Mouse (Mus musculus) splenic B cell, adult 2 months (primary cell): ENCODE results near the gene Kera.

Experiments
- DNase-seq: peaks from one replicate; pipeline ENCODE4 v3.0.0-alpha.2; 2011; ENCODE audit warnings: low read depth, low spot score
- H3K27me3 ChIP-seq: 2 replicates; pipeline ENCODE4 v1.6.1; 2012; ENCODE audit warnings: mild to moderate bottlenecking, low read length, moderate library complexity, mixed read lengths; ENCODE audit not compliant: control insufficient read depth, poor library complexity, insufficient read depth, severe bottlenecking
- H3K36me3 ChIP-seq: 2 replicates; pipeline ENCODE4 v1.6.1; 2012; ENCODE audit warnings: mild to moderate bottlenecking, low read length, moderate library complexity, mixed read lengths; ENCODE audit not compliant: control insufficient read depth, poor library complexity, insufficient read depth, severe bottlenecking

Gene Kera

GRCm38 (mm10) chr10:97606579-97606978 lies at the start of gene Kera:
Gene Kera, plus strand, starts transcription at chr10:97606879.
- DNase-seq, result no peak
- H3K36me3 ChIP-seq, result no peaks in the 10 kb centered on the region
- H3K27me3 ChIP-seq, result no peaks in the 10 kb centered on the region

- H3K36me3 ChIP-seq, result no peaks in the 10 kb centered on the region
- DNase-seq, result no peak
Observed at GRCm38 (mm10) chr10:97564957-97565856, 41.5 kb upstream of the Kera start, which contains the start of gene Lum. Gene Lum, plus strand, starts transcription at chr10:97565128.

GRCm38 (mm10) chr10:97567489-97568135 lies 39.1 kb upstream of the Kera start:
- no peaks in the 10 kb centered on the region for H3K27me3 ChIP-seq
- H3K36me3 ChIP-seq, result no peaks in the 10 kb centered on the region
- peak; percentile 1 for DNase-seq

More at GRCm38 (mm10) chr10:97564957-97565856, 41.5 kb upstream of the Kera start, which contains the start of gene Lum:
- H3K27me3 ChIP-seq, result no peaks in the 10 kb centered on the region

GRCm38 (mm10) chr10:97582543-97583231 lies 24.0 kb upstream of the Kera start:
- no peak for DNase-seq
- Histone ChIP-seq H3K27me3 (no peaks in the 10 kb centered on the region; the same call in 1 of the 2 replicates), H3K36me3 (no peaks in the 10 kb centered on the region)

- no peaks in the 10 kb centered on the region for H3K36me3 ChIP-seq
- H3K27me3 ChIP-seq, result no peaks in the 10 kb centered on the region; the same call in 1 of the 2 replicates
- no peak for DNase-seq
Observed at GRCm38 (mm10) chr10:97584176-97584575, 22.5 kb upstream of the Kera start.

- no peak for DNase-seq
- Histone ChIP-seq H3K27me3 (no peaks in the 10 kb centered on the region; the same call in 1 of the 2 replicates), H3K36me3 (no peaks in the 10 kb centered on the region)
Observed at GRCm38 (mm10) chr10:97587159-97587558, 19.5 kb upstream of the Kera start.

- no peak for DNase-seq
- no peaks in the 10 kb centered on the region; the same call in 1 of the 2 replicates for H3K27me3 ChIP-seq
Observed at GRCm38 (mm10) chr10:97589574-97589973, 17.1 kb upstream of the Kera start.

GRCm38 (mm10) chr10:97591036-97591435 lies 15.6 kb upstream of the Kera start:
- no peaks in the 10 kb centered on the region for H3K36me3 ChIP-seq

More at GRCm38 (mm10) chr10:97589574-97589973, 17.1 kb upstream of the Kera start:
- H3K36me3 ChIP-seq, result no peaks in the 10 kb centered on the region

GRCm38 (mm10) chr10:97591685-97592084 lies 15.0 kb upstream of the Kera start:
- DNase-seq, result no peak
- Histone ChIP-seq H3K36me3 (no peaks in the 10 kb centered on the region), H3K27me3 (no peaks in the 10 kb centered on the region)

More at GRCm38 (mm10) chr10:97591036-97591435, 15.6 kb upstream of the Kera start:
- H3K27me3 ChIP-seq, result no peaks in the 10 kb centered on the region; the same call in 1 of the 2 replicates
- DNase-seq, result no peak

GRCm38 (mm10) chr10:97595680-97596079 lies 11.0 kb upstream of the Kera start:
- no peak for DNase-seq
- no peaks in the 10 kb centered on the region for H3K27me3 ChIP-seq
- H3K36me3 ChIP-seq, result no peaks in the 10 kb centered on the region

- Histone ChIP-seq H3K27me3 (no peaks in the 10 kb centered on the region), H3K36me3 (no peaks in the 10 kb centered on the region)
- DNase-seq, result no peak
Observed at GRCm38 (mm10) chr10:97601744-97602143, 4.9 kb upstream of the Kera start.

- no peak for DNase-seq
- H3K27me3 ChIP-seq, result no peaks in the 10 kb centered on the region
Observed at GRCm38 (mm10) chr10:97603256-97603655, 3.4 kb upstream of the Kera start.

GRCm38 (mm10) chr10:97622328-97622727 lies 15.6 kb downstream of the Kera start:
- no peaks in the 10 kb centered on the region for H3K27me3 ChIP-seq
- DNase-seq, result no peak
- H3K36me3 ChIP-seq, result no peaks in the 10 kb centered on the region

More at GRCm38 (mm10) chr10:97603256-97603655, 3.4 kb upstream of the Kera start:
- H3K36me3 ChIP-seq, result no peaks in the 10 kb centered on the region

GRCm38 (mm10) chr10:97624381-97624780 lies 17.7 kb downstream of the Kera start:
- no peak for DNase-seq
- no peaks in the 10 kb centered on the region for H3K36me3 ChIP-seq
- H3K27me3 ChIP-seq, result no peaks in the 10 kb centered on the region
